23 mouse cellular contexts compared by ENCODE assay signal in the genomic region with DNA sequence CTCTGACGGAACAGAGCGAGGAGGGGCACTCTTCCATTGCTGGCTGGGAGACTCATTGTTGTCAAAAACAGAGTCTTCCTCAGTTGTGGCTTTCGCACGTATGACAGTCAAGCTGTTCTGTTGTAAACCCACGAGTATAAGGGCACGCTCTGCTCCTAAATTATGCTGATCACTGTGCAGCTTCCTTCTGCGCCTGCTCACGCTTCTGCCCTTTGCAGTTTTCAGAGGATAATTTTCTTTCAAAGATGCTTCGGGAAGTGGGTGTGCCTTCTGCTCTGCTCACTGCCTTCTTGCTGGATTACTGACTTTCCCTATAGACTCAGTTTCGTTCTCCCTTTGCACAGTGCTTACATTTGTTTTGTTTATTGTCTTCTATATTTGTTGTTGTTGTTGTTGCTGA. TPM values are rescaled to one million over a fixed set of nuclear protein-coding genes. Genes with fewer than 3 reads are reported as not detected.
DNase-seq lines count a peak whose midpoint lies in the region; ATAC-seq and TF ChIP-seq lines count a peak whose summit lies in the region.
"Had no signal": no experiment of that assay in that cellular context is flagged by ENCODE, and none has a peak within 500 bp of the region (broad histone marks: within the 10 kb centered on the region; RNA-seq: fewer than 3 reads in every experiment).

No protein-coding gene starts in this region.

- ATAC-seq in frontal cortex, adult (ENCODE audit: low TSS enrichment) = peak; percentile 74
- ATAC-seq: CD4-positive, CD25-positive, alpha-beta regulatory T cell, adult 4 months; forebrain, embryonic 15.5 days; hindbrain, postnatal 0 days had no signal

- H3K27ac ChIP-seq in layer of hippocampus, adult 2 months = no peak overlapping the region
- H3K27ac ChIP-seq: embryonic facial prominence, embryonic 12.5 days; forebrain, embryonic 15.5 days; heart, embryonic 10.5 days; hindbrain, embryonic 12.5 days; hindbrain, postnatal 0 days had no signal

- no peak for TF ChIP-seq CTCF in layer of hippocampus, adult 2 months (conservative IDR thresholded peaks at IDR 0.05)

- H3K4me3 ChIP-seq in layer of hippocampus, adult 2 months = no peak overlapping the region
- H3K4me3 ChIP-seq: embryonic facial prominence, embryonic 12.5 days; forebrain, embryonic 15.5 days; heart, embryonic 10.5 days; hindbrain, embryonic 12.5 days had no signal

- DNase-seq in frontal cortex, postnatal 10 days (ENCODE audit: low spot score in 2 of 2) = no peak
- peak; percentile 19 to 27 for DNase-seq in left cerebral cortex, postnatal 25 days (ENCODE audit: low spot score in 2 of 2)
- no peak for DNase-seq in left cerebral cortex, adult 8-10 months (ENCODE audit: low spot score in 2 of 2)
- peak; percentile 23 to 55 for DNase-seq in layer of hippocampus, adult 2 months (ENCODE audit: low spot score in 2 of 2)
- DNase-seq in spleen, adult 12 weeks (ENCODE audit: low spot score) = no peak
- DNase-seq in heart, adult 9 months (ENCODE audit: low spot score in 2 of 2) = no peak
- DNase-seq: adrenal gland, adult 8-10 months; adrenal gland, postnatal 36 days; B cell, adult 2 months; cerebellum, adult 11 months; cerebellum, adult 8-10 months; cerebellum, postnatal 25 days; gastrocnemius, postnatal 36 days; heart, adult 11 months; heart, postnatal 10 days; heart, postnatal 4 days had no signal

- intact Hi-C loops in left cerebral cortex, postnatal 25 days (cut with DNase I) = loop anchor here (10.0 kb wide), 1 partner anchor 1092 kb away; no protein-coding TSS in a partner anchor

RNA-seq across cellular contexts. Expression of a gene that starts 6.3 kb away (rescaled TPM):
- total RNA-seq in left cerebral cortex, postnatal 25 days (2021) = 10 to 100 TPM; 36.2 to 36.4 TPM
- 10 to 100 TPM; 33.8 to 38.3 (median 35.6) TPM for total RNA-seq in left cerebral cortex, adult 8-10 months (2022)
- 10 to 100 TPM; 37.4 to 37.8 TPM for total RNA-seq in layer of hippocampus, adult 2 months (2021)

Comparison
In these comparisons a context has a peak if more than half of its experiments do, and no peak if none do; other contexts are left out.
1. DNase-seq: peak in left cerebral cortex, postnatal 25 days (2 of 2) and layer of hippocampus, adult 2 months (2 of 2); none in frontal cortex, postnatal 10 days (0 of 2), left cerebral cortex, adult 8-10 months (0 of 2), spleen, adult 12 weeks (single experiment) and heart, adult 9 months (0 of 2).